Mouse (Mus musculus): Measurements from ENCODE around the gene Gpx3. TPM values are rescaled to one million over a fixed set of nuclear protein-coding genes. Genes with fewer than 3 reads are reported as not detected.
A peak's percentile ranks its signal among the peaks of the same experiment; 100 is the strongest.
"Not testable (repeated sequence)": the region's sequence is repeated elsewhere in the genome, so short reads cannot be mapped to it uniquely, and the experiment has no call there.

The Gpx3 gene
- 83.0 and 101 TPM in 2 replicates for polyA plus RNA-seq (2014; fragmentation: Nextera tagmentation; extraction: Ambion mirVana)

- H3K27ac ChIP-seq (ENCODE audit: low read depth, low read length): no peak within 1 kb of the TSS
- WGBS: 16% methylated on average over 42 of the region's 45 CpGs
- H3K36me3 ChIP-seq (ENCODE audit: control insufficient read depth, insufficient read depth, low read length): peaks cover under 1% of the 10 kb centered on the region; the same call in 1 of the 2 replicates
- H3K4me3 ChIP-seq (ENCODE audit: low read length): peak within 1 kb of the TSS; percentile 52
- H3K9me3 ChIP-seq (ENCODE audit: control insufficient read depth, low read length): no peaks in the 10 kb centered on the region
- no peaks in the 10 kb centered on the region for H3K27me3 ChIP-seq (ENCODE audit: control insufficient read depth, insufficient read depth, low read length)
- H3K4me2 ChIP-seq (replicated peaks; ENCODE audit: low read depth, low read length): peak within 1 kb of the TSS; percentile 90
- ATAC-seq (ENCODE audit: low FRiP score, low TSS enrichment): peak; percentile 90
- peak within 1 kb of the TSS; percentile 56 for H3K9ac ChIP-seq (ENCODE audit: low read depth, low read length)
- H3K4me1 ChIP-seq (ENCODE audit: control insufficient read depth, insufficient read depth, low read length): peaks cover 8% of the 10 kb centered on the region; the same call in 1 of the 2 replicates
Measured at GRCm38 (mm10) chr11:54902333-54903323, at the start of gene Gpx3. Gpx3 (plus strand) TSS chr11:54902453.

DNA sequence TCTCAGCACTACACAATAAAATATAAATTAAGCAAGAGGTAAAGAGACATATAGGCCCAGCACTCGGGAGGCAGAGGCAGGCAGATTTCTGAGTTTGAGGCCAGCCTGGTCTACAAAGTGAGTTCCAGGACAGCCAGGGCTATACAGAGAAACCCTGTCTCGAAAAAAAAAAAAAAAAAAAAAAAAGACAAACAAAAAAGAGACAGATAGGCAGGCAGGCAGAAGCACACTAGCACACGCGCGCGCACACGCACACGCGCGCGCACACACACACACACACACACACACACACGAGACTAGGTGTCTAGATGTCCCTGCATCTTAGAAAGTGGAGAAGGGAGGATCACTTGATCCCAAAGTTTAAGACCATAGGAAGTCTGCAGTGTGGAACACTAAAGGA lies 43.4 kb upstream of the Gpx3 start:
- not testable (repeated sequence) for H3K4me2 ChIP-seq (replicated peaks; ENCODE audit: low read depth, low read length); H3K4me1 ChIP-seq (ENCODE audit: control insufficient read depth, insufficient read depth, low read length); H3K4me3 ChIP-seq (ENCODE audit: low read length); H3K27me3 ChIP-seq (ENCODE audit: control insufficient read depth, insufficient read depth, low read length); H3K36me3 ChIP-seq (ENCODE audit: control insufficient read depth, insufficient read depth, low read length); H3K27ac ChIP-seq (ENCODE audit: low read depth, low read length); H3K9me3 ChIP-seq (ENCODE audit: control insufficient read depth, low read length); H3K9ac ChIP-seq (ENCODE audit: low read depth, low read length); ATAC-seq (ENCODE audit: low FRiP score, low TSS enrichment)
- WGBS: 97% methylated on average over 11 of the region's 12 CpGs

DNA sequence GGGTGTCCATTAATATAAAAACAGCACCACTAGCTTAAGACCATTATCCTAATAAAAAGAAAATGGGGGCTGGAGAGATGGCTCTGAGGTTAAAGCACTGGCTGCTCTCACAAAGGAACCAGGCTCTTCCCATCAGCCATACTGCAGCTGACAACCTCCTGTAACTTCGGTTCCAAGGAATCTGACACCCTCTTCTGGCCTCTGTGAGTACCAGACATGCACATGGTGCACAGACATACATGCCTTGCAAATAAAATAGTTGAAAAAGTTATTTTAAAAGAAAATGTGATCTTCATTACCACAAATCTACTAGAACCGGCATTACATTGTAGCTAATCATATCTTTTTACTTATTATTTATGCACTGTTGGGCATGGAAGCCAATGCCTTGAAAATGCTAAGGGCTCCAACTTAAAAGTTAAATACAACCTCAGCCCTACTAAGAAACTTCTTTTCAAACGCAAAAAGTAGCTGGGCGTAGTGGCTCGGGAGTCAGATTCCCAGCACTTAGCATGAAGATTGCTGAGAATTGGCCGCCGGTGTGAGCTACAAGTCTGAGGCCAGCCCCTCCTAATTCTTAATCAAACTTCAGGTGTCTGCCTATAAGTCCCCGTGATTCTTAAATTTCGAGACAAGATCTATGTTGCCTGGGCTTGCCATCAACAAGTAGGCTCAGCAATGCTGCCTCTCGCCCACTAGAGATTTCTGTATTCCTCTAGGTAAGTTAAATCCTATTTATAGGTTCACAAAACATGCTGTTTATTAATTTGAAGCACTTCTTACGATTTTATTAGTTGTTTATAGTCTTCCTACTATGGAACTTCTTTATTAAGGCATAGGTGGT lies 42.7 kb upstream of the Gpx3 start:
- WGBS: 22% methylated on average over 11 of the region's 11 CpGs
- Histone ChIP-seq H3K9me3 (ENCODE audit: control insufficient read depth, low read length) (no peaks in the 10 kb centered on the region), H3K27me3 (ENCODE audit: control insufficient read depth, insufficient read depth, low read length) (no peaks in the 10 kb centered on the region), H3K9ac (ENCODE audit: low read depth, low read length) (peak overlapping the region; percentile 70), H3K4me3 (ENCODE audit: low read length) (peak overlapping the region; percentile 69), H3K36me3 (ENCODE audit: control insufficient read depth, insufficient read depth, low read length) (no peaks in the 10 kb centered on the region), H3K4me2 (replicated peaks; ENCODE audit: low read depth, low read length) (peak overlapping the region; percentile 83), H3K27ac (ENCODE audit: low read depth, low read length) (no peak overlapping the region; the same call in 1 of the 2 replicates), H3K4me1 (ENCODE audit: control insufficient read depth, insufficient read depth, low read length) (peaks cover 8% of the 10 kb centered on the region; the same call in 1 of the 2 replicates)
- no peak for ATAC-seq (ENCODE audit: low FRiP score, low TSS enrichment)

DNA sequence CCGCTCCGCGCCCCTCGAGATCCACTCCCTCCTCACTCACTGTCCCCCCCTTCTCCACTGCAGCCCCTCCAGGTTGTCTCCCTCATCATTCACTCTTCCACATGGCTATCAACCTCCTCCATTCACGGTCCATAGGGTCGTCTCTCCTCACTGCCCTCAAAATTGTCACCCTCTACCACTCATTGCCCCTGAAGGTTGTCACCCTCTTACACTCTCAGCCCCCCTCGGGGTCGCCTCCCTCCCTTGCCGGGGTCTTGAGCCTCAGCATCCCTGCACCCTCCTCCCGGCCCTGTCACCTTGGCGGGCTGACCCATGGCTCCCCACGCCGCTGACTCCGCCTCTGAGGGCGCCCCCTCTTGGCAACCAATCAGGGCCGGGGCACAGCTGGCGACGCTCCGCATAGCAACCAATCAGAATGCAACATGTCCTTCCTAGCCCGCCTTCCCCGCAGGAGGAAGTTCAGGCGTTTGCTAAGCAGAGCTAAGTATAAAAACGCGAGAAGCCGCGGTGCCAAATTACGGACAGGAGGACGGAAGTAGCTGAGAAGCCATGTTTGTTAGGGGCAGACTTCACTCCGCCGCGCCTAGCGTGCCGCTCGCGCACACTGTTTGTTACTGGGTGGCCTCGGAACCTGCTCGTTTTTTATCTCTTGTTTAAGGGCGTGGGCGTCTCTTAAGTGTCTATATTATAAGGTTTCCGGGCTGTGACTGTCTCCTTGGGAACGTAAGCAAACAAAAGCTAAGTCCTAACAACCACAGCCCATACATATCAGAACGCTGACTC lies 41.8 kb upstream of the Gpx3 start, which contains the start of gene Lyrm7:
Gene Lyrm7, minus strand, starts transcription at position 661 of the 783 bp plus-strand sequence.
- no peaks in the 10 kb centered on the region for H3K9me3 ChIP-seq (ENCODE audit: control insufficient read depth, low read length)
- under 1% methylated on average over 42 of the region's 42 CpGs for WGBS
- peak within 1 kb of the TSS; percentile 70 for H3K9ac ChIP-seq (ENCODE audit: low read depth, low read length)
- H3K27ac ChIP-seq (ENCODE audit: low read depth, low read length): peak within 1 kb of the TSS; percentile 77
- H3K4me3 ChIP-seq (ENCODE audit: low read length): peak within 1 kb of the TSS; percentile 69
- ATAC-seq (ENCODE audit: low FRiP score, low TSS enrichment): peak; percentile 97
- H3K36me3 ChIP-seq (ENCODE audit: control insufficient read depth, insufficient read depth, low read length): no peaks in the 10 kb centered on the region
- H3K4me1 ChIP-seq (ENCODE audit: control insufficient read depth, insufficient read depth, low read length): peaks cover 8% of the 10 kb centered on the region; the same call in 1 of the 2 replicates
- H3K27me3 ChIP-seq (ENCODE audit: control insufficient read depth, insufficient read depth, low read length): no peaks in the 10 kb centered on the region
- H3K4me2 ChIP-seq (replicated peaks; ENCODE audit: low read depth, low read length): peak within 1 kb of the TSS; percentile 83

DNA sequence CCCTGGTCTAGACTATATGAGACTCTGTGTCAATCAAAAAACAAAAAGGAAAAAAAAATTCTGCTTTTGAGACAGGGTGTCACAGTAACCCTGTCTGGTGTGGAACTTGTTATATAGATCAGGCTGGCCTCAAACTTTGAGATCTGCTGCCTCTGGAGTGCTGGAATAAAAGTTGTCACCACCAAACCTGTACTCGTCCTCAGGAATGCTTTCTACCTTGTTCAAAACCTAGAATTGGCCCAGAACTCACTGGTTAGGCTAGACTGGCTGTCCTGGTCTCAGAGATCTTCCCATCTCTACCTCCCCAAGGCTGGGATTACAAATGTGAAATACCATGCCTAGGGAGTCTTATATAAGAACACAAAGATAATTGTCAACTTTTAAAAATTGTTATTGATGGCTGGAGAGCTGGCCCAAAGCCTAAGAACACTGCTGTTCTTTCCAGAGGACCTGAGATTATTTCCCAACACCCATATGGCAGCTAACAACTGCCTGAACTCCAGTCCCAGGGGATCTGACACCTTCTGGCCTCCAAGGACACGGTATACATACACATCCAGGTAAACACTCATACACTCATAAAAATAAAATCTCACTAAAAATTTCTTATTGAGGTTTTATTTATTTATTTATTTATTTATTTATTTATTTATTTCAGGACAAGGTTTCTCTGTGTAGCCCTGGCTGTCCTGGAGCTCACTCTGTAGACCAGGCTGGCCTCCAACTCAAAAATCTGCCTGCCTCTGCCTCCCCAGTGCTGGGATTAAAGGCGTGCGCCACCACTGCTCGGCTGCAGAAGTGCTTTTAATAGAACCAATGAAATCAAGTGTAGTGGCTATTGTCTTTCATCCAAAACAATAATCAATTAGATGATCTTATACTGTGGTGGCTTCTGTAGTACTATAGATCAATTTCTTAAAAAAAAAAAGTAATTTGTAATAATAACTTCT lies 40.5 kb upstream of the Gpx3 start:
- H3K27me3 ChIP-seq (ENCODE audit: control insufficient read depth, insufficient read depth, low read length): no peaks in the 10 kb centered on the region
- H3K27ac ChIP-seq (ENCODE audit: low read depth, low read length): no peak overlapping the region
- peaks cover 8% of the 10 kb centered on the region; the same call in 1 of the 2 replicates for H3K4me1 ChIP-seq (ENCODE audit: control insufficient read depth, insufficient read depth, low read length)
- no peak overlapping the region for H3K9ac ChIP-seq (ENCODE audit: low read depth, low read length)
- WGBS: 95% methylated on average over 5 of the region's 5 CpGs
- no peaks in the 10 kb centered on the region for H3K9me3 ChIP-seq (ENCODE audit: control insufficient read depth, low read length)
- no peak overlapping the region for H3K4me2 ChIP-seq (replicated peaks; ENCODE audit: low read depth, low read length)
- no peak for ATAC-seq (ENCODE audit: low FRiP score, low TSS enrichment)
- H3K36me3 ChIP-seq (ENCODE audit: control insufficient read depth, insufficient read depth, low read length): no peaks in the 10 kb centered on the region
- peak overlapping the region; percentile 69; the same call in 1 of the 2 replicates for H3K4me3 ChIP-seq (ENCODE audit: low read length)

GRCm38 (mm10) chr11:54862621-54863520 lies 39.4 kb upstream of the Gpx3 start:
- no peak overlapping the region for H3K4me2 ChIP-seq (replicated peaks; ENCODE audit: low read depth, low read length)
- 0 out of 2 replicates have a peak overlapping the region, but pooled peaks have one; percentile 23 for H3K9ac ChIP-seq (ENCODE audit: low read depth, low read length)
- no peak for ATAC-seq (ENCODE audit: low FRiP score, low TSS enrichment)
- H3K4me1 ChIP-seq (ENCODE audit: control insufficient read depth, insufficient read depth, low read length): peaks cover 16% of the 10 kb centered on the region; the same call in 1 of the 2 replicates
- H3K4me3 ChIP-seq (ENCODE audit: low read length): no peak overlapping the region
- no peak overlapping the region for H3K27ac ChIP-seq (ENCODE audit: low read depth, low read length)
- no peaks in the 10 kb centered on the region for H3K27me3 ChIP-seq (ENCODE audit: control insufficient read depth, insufficient read depth, low read length)
- H3K9me3 ChIP-seq (ENCODE audit: control insufficient read depth, low read length): no peaks in the 10 kb centered on the region
- H3K36me3 ChIP-seq (ENCODE audit: control insufficient read depth, insufficient read depth, low read length): no peaks in the 10 kb centered on the region; the same call in 1 of the 2 replicates
- 46% methylated on average over 10 of the region's 10 CpGs for WGBS

All from kidney, embryonic 14.5 days (tissue).